Mouse (Mus musculus): ENCODE measurements around the gene Dzip1. TPM values are rescaled to one million over a fixed set of nuclear protein-coding genes. Genes with fewer than 3 reads are reported as not detected.

The Dzip1 gene
- 1 to 10 TPM; 3.0 to 4.1 TPM for total RNA-seq (2021)
- long read RNA-seq, experiment 1, partial matches to known transcripts: 0 of 1 reads
- long read RNA-seq, experiment 1, other reads (novel, unspliced or antisense): 1 of 1 reads
- long read RNA-seq, experiment 2, partial matches to known transcripts: 1 of 1 reads
- long read RNA-seq, experiment 2, other reads (novel, unspliced or antisense): 0 of 1 reads

DNA sequence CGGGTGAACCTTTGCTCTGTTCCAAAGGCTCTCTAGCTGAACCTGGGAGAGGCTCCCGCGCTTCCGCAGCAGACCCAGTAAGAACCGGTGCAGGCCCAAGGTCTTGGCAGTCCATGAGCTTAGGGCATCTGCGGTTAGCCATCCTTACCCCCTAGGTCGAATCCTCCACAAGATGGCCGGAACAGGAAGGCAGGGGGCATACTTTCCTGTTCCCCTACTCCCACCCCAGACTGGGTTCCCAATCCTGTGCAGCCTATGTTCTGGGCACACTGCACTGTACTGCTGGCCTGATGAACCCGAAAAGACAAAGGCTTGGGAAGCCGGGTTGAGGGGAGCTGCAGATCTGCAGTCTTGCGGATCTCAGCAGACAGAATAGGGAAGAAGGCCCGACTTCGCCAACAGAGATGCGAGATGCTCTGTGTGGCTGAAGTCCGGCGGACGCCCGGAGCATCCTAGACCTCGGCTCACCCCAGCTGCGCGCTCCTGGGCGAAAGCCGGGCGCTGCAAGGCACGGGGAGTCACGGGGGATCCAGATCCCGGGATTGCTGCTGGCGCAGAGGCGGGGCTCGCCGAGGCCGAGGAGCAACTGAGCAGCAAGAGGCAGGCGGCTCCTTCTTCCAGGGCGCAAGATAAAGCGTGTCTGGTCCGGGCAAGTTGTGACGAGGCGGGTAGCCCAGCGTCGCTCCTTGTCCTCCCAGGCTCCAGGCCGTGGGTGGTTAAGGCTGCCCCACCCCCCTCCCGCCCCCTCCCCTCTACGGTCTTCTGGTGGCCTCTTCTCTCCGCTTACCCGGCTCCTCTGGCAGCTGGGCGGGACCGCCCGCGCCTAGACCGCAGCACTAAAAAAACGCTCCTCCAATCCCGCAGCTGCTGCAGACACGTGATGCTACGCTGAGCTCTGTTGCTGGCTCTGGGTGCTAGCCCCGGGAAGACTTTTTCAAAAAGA lies at the start of gene Dzip1:
Gene Dzip1, minus strand, starts transcription at position 788 of the 943 bp plus-strand sequence.
- intact Hi-C loops (cut with DNase I): no loop called here
- DNase-seq: peak; percentile 61

DNA sequence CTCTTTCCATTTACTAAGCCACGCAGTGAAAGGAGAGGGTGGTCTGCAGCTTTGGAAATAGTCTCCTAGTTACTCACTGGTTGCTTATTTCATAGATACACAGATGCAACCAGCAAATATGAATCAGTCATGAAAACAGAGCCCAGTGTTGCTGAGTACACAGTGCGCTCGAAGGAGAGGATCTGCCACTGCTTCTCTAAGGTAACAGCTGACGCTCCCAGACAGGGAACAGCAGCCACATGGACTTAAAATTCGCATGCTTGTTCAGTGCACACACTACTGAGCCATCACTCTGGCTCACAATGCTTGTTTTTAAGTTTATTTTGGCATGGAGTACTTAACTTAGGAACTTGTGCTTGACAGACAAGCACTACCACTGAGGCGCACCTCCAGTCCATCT lies 47.0 kb upstream of the Dzip1 start:
- no peak for DNase-seq
- intact Hi-C loops (cut with DNase I): no loop called here

DNA sequence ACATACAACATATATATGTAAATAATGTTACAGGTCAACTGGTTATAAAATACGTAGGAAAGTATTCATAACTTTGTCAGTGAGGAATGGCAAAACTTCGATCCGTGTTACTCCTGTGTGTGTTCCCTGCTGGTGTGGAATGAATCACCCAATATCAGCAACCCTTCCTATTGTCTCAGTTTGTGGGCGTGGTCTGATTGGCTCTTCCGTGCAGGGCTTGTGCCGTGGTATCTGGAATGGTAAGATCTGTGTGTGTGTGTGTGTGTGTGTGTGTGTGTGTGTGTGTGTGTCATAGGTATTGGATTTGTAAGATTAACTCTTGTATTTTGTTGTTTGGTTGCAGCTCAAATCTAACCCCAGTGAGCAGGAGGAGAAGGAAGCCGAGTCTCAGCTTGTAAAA lies 42.4 kb upstream of the Dzip1 start:
- intact Hi-C loops (cut with DNase I): loop anchor here (5.0 kb wide), 1 partner anchor 50 kb away; no protein-coding TSS in a partner anchor
- DNase-seq: no peak

DNA sequence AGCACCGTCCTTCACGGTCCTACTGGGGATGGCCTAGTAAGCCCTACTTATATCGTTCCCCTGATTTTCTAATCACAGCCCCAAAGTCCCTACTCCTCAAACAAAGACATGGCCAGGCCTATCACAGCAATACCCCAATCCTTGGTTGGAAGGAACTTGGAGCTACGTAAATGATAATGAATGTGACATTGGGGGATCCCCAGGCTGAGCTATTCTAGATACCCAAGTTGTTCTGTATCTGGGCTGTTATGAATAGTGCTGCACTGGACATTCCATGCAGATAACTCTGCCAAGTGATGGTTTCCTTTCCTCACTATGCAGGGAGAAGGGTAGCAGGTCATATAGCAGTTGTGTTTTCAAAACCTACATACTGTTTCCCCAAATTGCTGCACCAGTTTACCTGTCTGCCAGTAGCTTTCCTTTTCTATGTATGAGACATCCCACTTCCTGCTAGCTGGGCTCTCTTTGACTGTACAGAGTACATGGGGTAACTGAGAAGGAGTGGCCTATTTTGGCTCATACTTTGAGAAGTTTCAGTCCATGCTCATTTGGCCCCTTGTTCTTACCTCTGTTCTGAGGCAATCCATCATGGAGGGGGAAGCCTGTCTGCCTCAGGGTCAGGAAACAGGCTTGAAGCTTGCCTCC lies 40.2 kb upstream of the Dzip1 start:
- intact Hi-C loops (cut with DNase I): loop anchor here (5.0 kb wide), 1 partner anchor 48 kb away; no protein-coding TSS in a partner anchor
- DNase-seq: no peak

DNA sequence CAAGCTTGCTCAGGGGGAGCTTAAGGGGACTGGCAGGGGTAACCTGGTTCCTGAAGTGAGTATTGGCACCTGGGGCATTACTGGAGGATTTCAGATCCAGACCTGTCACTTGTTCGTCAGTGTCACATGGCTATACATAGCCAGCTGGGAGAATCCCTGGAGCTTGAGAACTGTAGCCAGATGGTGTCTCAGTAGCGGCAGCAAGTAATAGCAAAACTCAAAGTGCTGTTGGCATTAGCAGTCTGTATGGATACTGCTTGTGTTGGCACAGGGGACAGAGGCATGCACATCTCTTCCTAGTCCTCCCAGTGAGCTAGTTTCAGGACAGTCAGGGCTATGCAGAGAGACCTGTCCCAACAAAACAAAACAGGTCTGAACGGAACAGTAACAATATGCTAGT lies 32.8 kb upstream of the Dzip1 start:
- intact Hi-C loops (cut with DNase I): no loop called here
- no peak for DNase-seq

DNA sequence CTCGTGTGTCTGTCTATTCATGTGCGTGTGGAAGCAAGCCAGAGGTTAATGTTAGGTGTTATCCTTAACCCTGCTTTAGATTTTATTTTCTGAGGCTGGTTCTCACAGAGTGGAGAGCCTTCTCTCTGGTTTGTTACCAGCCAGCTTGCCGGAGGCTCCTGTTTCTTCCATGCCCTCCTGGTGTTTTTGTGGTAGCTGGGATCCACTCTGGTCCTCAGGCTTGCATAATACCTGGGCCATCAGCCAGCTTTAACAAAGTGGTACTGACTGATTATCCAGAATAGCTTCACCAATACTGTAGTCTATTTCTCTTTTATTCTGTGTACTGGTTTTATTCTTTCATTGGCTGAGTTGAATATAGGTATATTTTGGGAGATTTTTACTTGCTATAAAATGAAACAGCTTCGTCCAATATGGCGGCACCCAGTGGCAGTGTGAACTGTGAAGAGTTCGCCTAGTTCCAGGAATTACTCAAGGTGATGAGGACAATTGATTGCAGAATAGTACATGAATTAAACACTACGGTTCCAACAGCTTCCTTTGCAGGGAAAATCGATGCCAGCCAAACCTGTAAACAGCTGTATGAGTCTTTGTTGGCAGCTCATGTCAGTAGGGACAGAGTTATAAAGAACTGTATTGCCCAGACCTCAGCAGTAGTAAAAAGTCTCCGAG lies 26.8 kb upstream of the Dzip1 start:
- DNase-seq: peak; percentile 13 to 18
- intact Hi-C loops (cut with DNase I): no loop called here

DNA sequence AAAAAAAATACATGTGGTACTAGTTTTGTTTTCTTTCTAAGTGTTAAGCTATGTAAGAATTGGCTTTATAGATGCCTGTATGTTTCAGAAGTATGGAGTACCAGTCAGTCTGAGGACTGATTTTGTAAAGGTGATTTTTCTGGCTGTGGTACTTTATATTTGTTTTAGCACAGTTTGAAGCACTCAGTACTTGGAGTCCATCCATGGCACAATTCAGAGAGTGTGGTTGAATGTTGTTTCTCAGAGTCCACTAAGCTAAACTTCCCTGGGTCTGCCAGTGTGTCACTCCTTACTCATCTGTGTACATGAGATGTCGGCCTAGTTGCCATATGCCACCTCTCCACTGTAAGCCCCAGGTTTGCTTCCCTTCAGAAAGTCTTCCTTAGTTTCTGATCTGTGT lies 23.6 kb upstream of the Dzip1 start:
- intact Hi-C loops (cut with DNase I): no loop called here

DNA sequence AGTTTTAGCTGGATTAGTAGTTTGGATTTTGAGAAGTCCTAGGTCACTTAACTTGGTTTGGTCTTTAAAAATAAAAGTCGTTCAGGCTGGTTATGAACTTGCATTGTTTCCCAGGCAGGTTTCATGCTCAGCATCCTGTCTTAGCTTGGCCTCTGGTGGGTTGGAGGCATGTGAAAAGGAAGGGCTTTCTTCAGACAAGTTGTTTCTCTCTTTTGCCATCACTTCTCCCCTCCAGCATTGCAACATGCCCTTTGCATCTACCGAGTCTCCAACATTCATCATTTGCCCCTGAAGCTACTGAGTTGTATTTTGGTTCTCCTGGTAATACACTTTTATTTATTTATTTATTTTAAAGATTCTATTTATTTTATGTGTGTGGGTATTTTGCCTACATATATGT lies 19.4 kb upstream of the Dzip1 start:
- intact Hi-C loops (cut with DNase I): no loop called here
- DNase-seq: no peak

More for the DNA sequence above, 23.6 kb upstream of the Dzip1 start:
- DNase-seq: no peak

DNA sequence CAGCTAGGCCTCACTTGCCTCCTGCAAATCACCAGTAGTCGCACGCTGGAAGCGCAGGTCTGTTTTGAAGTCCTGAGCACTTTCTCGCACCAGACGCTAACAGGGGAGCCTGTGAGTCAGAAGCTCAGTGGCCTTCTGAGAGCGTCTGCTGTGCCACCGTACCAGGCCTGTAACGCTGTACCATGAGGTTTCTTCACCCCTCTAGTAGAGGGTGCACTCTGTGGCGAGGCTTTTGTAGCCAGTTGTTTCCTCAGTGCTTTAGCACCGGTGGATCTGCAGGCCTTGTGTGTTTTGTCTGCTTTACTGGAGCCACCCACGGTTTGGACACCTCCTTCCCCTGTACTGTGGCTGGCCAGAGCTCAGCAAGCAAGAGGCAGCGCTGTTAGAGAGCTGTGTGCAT lies 16.8 kb upstream of the Dzip1 start:
- no peak for DNase-seq
- intact Hi-C loops (cut with DNase I): no loop called here

DNA sequence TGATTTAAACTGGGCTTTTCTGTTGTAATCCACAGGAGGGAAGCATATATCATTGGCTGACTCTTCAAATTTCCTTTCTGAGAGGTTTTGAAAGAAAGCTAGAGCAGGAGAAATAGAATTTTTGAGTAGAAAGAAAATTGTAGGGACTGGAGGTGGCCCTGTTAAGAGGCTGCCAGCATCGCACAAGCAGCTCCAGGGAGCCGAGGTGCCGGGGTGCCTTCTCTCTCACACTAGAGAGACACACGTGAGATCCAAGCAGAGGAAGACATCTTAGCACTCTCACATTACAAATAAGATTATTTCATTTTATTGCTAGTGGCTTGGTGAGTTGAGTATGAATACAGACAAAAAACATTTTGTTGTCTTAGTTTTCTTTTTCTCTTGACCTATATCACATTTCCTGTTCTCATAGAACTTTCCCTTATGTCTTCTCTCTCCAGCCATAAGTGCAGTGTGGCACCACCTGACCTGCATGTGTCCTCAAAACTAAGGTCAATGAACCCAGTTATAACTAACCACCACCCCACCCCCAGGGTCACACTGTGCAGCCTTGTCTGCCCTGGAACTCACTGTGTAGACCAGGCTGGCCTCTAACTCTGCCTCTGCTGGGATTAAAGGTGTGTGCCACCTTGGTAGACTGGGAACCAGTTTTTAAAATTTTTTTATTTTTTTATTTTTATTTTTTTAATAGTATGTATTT lies 15.7 kb upstream of the Dzip1 start:
- no peak for DNase-seq
- intact Hi-C loops (cut with DNase I): no loop called here

DNA sequence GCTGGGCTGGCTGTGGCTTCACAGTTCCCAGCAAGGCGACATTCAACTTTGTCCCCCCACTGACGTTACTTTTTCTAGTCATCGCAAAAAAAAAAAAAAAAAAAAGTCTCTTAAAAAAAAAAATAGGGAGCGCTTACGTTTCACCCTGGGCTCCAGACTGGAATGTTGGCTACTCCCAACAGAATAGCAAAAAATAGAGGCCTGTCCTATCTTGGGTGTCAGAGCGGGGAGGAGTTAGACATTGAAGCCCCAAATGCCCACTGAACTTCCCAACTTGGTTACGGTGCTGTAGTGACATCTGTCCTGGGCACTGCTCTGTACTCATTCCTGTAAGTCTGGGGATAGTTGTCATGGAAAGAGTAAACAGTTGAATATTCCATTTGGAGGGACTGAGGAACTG lies 13.3 kb upstream of the Dzip1 start:
- intact Hi-C loops (cut with DNase I): loop anchor here (10.0 kb wide), 1 partner anchor 224 kb away; no protein-coding TSS in a partner anchor
- no peak for DNase-seq

DNA sequence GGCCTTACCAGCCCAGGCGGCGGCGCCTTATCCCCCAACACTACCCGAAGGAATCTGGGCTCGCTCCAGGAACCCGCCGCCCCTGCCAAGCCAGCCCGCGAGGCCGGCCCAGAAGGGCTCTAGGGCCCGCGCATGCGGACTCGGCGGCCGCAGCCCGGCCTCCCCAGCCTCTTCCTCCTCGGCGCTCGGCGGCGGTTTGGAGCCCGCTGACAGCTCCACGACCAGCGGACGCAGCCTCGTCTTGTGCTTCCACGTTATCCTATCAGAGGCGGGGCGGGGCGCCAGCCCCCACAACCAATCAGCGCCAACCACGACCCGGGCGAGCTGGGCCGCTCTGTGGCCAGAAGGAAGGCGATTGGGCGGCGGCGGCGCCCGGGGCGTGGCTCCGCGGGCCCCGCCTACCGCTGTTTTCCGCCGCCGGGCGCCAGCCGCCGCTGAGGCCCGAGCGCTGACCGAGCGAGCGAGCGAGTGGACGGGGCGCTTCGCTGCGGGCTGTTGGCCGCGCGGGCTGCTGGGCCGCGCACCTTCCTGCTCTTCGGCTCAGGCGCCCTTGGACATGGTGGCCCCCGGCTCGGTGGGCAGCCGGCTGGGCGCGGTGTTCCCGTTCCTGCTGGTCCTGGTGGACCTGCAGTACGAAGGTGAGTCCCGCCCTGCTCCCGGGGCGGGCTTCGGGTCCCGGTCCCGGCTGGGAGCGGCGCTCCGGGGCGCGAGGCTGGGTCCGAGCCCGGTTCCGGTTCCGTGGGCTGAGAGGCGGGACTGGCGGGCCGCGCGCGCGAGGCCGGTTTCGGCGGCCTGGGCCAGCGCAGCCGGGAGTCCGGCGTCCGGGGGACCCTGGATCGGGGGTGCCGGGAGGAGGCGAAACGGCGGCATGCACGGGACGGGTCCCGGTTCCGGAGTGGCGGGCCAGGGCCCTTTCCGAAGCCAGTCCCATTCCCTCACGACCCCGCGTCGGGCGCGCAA lies 12.6 kb upstream of the Dzip1 start, which contains the start of gene Dnajc3:
Gene Dnajc3, plus strand, starts transcription at position 444 of the 960 bp plus-strand sequence.
- intact Hi-C loops (cut with DNase I): loop anchor here (10.0 kb wide), 1 partner anchor 223 kb away; no protein-coding TSS in a partner anchor
- DNase-seq: peak; percentile 99 to 100

DNA sequence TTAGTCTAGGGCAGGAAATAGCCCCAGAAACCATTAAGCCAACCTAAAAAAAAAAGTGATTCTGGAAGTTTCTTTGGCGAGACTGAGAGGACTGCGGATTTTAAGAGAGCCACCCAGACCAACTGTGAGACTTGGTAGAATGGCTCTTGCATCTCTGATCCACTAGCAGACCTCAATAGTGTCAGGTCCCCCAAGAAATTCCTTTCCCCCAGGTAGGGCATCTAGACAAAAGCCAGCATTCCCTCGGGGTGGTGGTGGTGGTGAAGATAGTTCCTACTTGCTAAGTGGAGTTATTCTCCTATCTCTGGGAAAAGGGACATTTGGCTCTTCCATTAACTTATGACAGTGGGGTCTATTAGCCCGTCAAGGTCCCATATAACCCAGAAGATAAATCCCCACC lies 11.7 kb upstream of the Dzip1 start:
- no peak for DNase-seq
- intact Hi-C loops (cut with DNase I): loop anchor here (10.0 kb wide), 1 partner anchor 222 kb away; no protein-coding TSS in a partner anchor

DNA sequence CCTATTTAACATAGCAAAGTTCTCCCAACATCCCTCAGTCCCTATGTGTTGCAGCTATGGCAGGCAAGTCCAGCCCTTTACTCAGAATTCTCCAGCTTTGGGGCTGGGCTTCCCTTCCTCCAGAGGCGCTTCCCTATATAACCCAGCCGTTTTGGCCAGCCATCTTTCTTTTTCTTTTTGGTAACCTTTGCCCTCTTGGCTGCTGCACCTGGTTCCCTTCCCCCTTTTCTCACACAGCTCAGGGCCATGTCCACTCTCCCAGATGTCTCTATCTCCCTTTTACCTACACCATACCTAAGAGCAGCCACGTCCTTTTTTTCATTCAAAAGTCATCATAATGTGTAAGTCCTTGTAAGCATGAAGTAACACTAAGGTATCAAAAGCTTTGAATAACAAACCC lies 11.0 kb upstream of the Dzip1 start:
- no peak for DNase-seq
- intact Hi-C loops (cut with DNase I): loop anchor here (10.0 kb wide), 1 partner anchor 221 kb away; no protein-coding TSS in a partner anchor

DNA sequence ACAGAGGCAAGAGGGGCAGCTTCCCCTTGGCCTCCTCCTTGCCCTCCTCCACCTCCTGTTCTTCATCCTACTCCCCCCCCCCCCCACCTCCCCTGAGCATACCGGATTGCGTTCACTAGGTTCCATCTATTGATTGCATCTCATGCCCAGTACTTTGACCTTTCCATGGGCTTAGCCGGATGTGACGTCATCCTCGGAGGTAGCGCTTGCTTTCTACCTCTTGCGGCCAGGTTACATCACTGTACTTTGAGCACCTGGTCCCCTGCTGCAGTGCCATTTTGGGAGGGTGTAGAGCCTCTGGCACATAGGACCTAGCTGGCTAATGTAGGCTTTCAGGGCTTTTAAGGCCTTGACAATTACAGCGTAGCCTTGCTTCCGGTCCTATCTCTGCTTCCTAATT lies 9.4 kb upstream of the Dzip1 start:
- intact Hi-C loops (cut with DNase I): loop anchor here (10.0 kb wide), 1 partner anchor 220 kb away; no protein-coding TSS in a partner anchor
- DNase-seq: no peak

DNA sequence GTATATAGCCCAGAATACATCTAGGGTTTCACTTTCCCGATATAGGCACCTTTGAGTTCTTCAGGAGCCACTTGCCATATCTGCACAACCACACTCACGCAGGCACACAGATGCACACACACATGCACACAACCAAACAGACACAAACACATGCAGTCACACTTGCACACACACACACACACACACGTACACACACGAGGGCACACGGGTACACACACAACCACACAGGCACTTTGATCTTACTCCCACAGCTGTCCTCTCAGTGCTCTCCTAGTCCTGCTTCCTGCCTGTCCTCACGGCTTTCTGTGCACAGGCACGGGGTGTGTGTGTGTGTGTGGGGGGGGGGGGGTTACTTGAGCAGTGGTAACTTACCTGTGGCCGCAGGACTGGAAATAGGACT lies 7.7 kb upstream of the Dzip1 start:
- intact Hi-C loops (cut with DNase I): loop anchor here (10.0 kb wide), 1 partner anchor 218 kb away; no protein-coding TSS in a partner anchor
- DNase-seq: no peak

DNA sequence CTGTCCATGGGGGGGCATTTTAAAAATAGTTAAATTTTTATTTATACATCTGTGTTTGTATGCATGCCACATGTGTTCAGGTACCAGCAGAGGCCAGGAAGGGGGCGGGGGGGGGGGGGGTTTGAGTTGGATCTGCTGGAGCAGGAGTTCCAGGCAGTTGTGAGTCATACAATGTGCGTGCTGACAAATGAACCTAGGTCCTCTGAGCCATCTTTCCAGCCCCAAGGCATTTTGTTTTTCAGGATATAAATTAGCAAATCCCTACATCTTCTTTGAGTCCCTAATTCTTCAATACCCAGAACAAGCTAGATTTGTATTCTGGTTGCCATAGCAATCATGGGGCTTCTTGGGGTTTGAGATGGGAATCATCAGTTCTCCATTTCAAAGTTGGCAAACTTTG lies 5.9 kb upstream of the Dzip1 start:
- no peak for DNase-seq
- intact Hi-C loops (cut with DNase I): loop anchor here (10.0 kb wide), 1 partner anchor 216 kb away; no protein-coding TSS in a partner anchor

DNA sequence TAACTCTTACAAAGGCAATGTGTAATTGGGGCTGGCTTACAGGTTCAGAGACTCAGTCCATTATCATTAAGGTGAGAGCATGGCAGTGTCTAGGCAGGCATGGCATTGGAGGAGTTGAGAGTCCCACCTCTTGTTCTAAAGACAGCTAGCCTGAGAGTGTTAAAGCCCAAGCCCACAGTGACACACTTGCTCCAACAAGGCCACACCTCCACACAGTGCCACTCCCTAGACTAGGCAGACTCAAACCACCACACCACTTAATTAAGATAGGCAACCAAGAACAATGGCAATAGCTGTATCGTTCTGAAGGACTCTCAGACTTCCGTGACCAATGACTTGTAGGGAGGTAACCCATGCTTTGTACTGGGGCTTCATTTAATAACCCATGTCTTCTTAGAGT lies 5.5 kb upstream of the Dzip1 start:
- intact Hi-C loops (cut with DNase I): loop anchor here (10.0 kb wide), 1 partner anchor 216 kb away; no protein-coding TSS in a partner anchor
- no peak for DNase-seq

Measured in heart, postnatal 14 days (tissue).